Mouse (Mus musculus) liver, adult 2 months (tissue): ENCODE measurements around the gene Snu13. TPM values are rescaled to one million over a fixed set of nuclear protein-coding genes. Genes with fewer than 3 reads are reported as not detected.

Experiments
- DNase-seq: peaks from one replicate; pipeline ENCODE4 v3.0.0-alpha.2; 2011; ENCODE audit warnings: low read depth, low spot score; ENCODE audit errors: extremely low read depth
- H3K27ac ChIP-seq: fragments of 200-500 bp; replicated peaks from 2 replicates; pipeline ENCODE4 v1.5.1; 2012; ENCODE audit warnings: low read depth, mild to moderate bottlenecking, control low read depth, inconsistent platforms, low read length; ENCODE audit not compliant: insufficient read depth
- H3K27me3 ChIP-seq: fragments of 200-500 bp; 2 replicates; pipeline ENCODE4 v1.6.1; 2012; ENCODE audit warnings: mild to moderate bottlenecking, moderate library complexity, low read length, inconsistent platforms; ENCODE audit not compliant: control insufficient read depth, insufficient read depth
- H3K36me3 ChIP-seq: fragments of 200-500 bp; 2 replicates; pipeline ENCODE4 v1.6.1; 2012; ENCODE audit warnings: low read length, inconsistent platforms; ENCODE audit not compliant: control insufficient read depth, insufficient read depth
- H3K4me1 ChIP-seq: fragments of 200-500 bp; 2 replicates; pipeline ENCODE4 v1.6.1; 2011; ENCODE audit warnings: low read length; ENCODE audit not compliant: control insufficient read depth, insufficient read depth
- H3K4me3 ChIP-seq: fragments of 200-500 bp; 2 replicates; pipeline ENCODE4 v1.5.1; 2011; ENCODE audit warnings: low read depth, mild to moderate bottlenecking, control low read depth, low read length, moderate library complexity; ENCODE audit not compliant: insufficient read depth
- H3K79me2 ChIP-seq: fragments of 200-500 bp; 2 replicates; pipeline ENCODE4 v1.6.1; 2012; ENCODE audit warnings: inconsistent platforms, mild to moderate bottlenecking, low read length, moderate library complexity; ENCODE audit not compliant: control insufficient read depth, insufficient read depth
- H3K9ac ChIP-seq: fragments of 200-500 bp; 2 replicates; pipeline ENCODE4 v1.6.1; 2012; ENCODE audit warnings: low read depth, mild to moderate bottlenecking, control low read depth, inconsistent platforms, low read length
- CTCF ChIP-seq: fragments of 200-500 bp; IDR thresholded peaks from 2 replicates; pipeline ENCODE4 v1.5.1; 2011; ENCODE audit warnings: low read depth, low read length, control low read depth
- POLR2A ChIP-seq: fragments of 200-500 bp; IDR thresholded peaks from 2 replicates; pipeline ENCODE4 v1.6.1; 2011; ENCODE audit warnings: low read length, control low read depth; ENCODE audit not compliant: insufficient read depth; ENCODE audit errors: extremely low read depth
- WGBS: fragments of 180-500 bp; shearing (Covaris S2); methylation state at CpG from one replicate; pipeline ENCODE4 v1.1.7; 2018; 5-methylcytosine and 5-hydroxymethylcytosine counted together
- polyA plus RNA-seq: library from polyadenylated mRNA; depleted of rRNA; stranded (reverse); fragments of >200 nt; gene quantifications from 2 replicates; pipeline ENCODE4 v1.2.3, GENCODE M21; 2012
- total RNA-seq: library from RNA; depleted of rRNA; stranded (reverse); fragments of >200 nt; gene quantifications from 2 replicates; pipeline ENCODE4 v1.2.3, GENCODE M21; 2014

Gene Snu13
- total and polyA plus RNA-seq, 2 experiments: 23.3 to 25.4 TPM

GRCm38 (mm10) chr15:82016101-82016808, 31.1 kb downstream of the Snu13 start:
- H3K9ac ChIP-seq: peak overlapping the region; percentile 83
- H3K4me3 ChIP-seq: peak overlapping the region; percentile 77
- peak; percentile 85 for TF ChIP-seq POLR2A
- peak; percentile 28 for TF ChIP-seq CTCF
- H3K79me2 ChIP-seq: peaks cover 5% of the 10 kb centered on the region; the same call in 1 of the 2 replicates
- peaks cover 11% of the 10 kb centered on the region; the same call in 1 of the 2 replicates for H3K4me1 ChIP-seq
- no peaks in the 10 kb centered on the region for H3K36me3 ChIP-seq
- peak overlapping the region; percentile 53 for H3K27ac ChIP-seq
- under 1% methylated on average over 53 of the region's 53 CpGs for WGBS
- no peaks in the 10 kb centered on the region for H3K27me3 ChIP-seq
- DNase-seq: peak; percentile 95

GRCm38 (mm10) chr15:82015392-82016100, 31.9 kb downstream of the Snu13 start:
- Histone ChIP-seq H3K27me3 (no peaks in the 10 kb centered on the region), H3K4me1 (peaks cover 11% of the 10 kb centered on the region; the same call in 1 of the 2 replicates), H3K27ac (peak overlapping the region; percentile 53), H3K36me3 (no peaks in the 10 kb centered on the region), H3K9ac (peak overlapping the region; percentile 83), H3K79me2 (peaks cover 11% of the 10 kb centered on the region; the same call in 1 of the 2 replicates), H3K4me3 (peak overlapping the region; percentile 77)
- TF ChIP-seq CTCF (no peak), POLR2A (no peak)
- DNase-seq: peak; percentile 43
- WGBS: 1% methylated on average over 39 of the region's 39 CpGs

- Histone ChIP-seq H3K27ac (no peak overlapping the region), H3K4me1 (peaks cover 11% of the 10 kb centered on the region; the same call in 1 of the 2 replicates), H3K9ac (peak overlapping the region; percentile 83; the same call in 1 of the 2 replicates), H3K79me2 (peaks cover 11% of the 10 kb centered on the region; the same call in 1 of the 2 replicates), H3K27me3 (no peaks in the 10 kb centered on the region), H3K36me3 (no peaks in the 10 kb centered on the region), H3K4me3 (peak overlapping the region; percentile 77)
- WGBS: 12% methylated on average over 9 of the region's 9 CpGs
- no peak for TF ChIP-seq CTCF
- no peak for DNase-seq
These were observed 32.5 kb downstream of the Snu13 start for GRCm38 (mm10) chr15:82014745-82015391.

- H3K27ac ChIP-seq: no peak overlapping the region
- H3K4me3 ChIP-seq: no peak overlapping the region
- no peaks in the 10 kb centered on the region for H3K27me3 ChIP-seq
- 90% methylated on average over 6 of the region's 6 CpGs for WGBS
- H3K9ac ChIP-seq: no peak overlapping the region
- H3K4me1 ChIP-seq: peaks cover 11% of the 10 kb centered on the region; the same call in 1 of the 2 replicates
- DNase-seq: no peak
- TF ChIP-seq CTCF (no peak), POLR2A (no peak)
- no peaks in the 10 kb centered on the region for H3K36me3 ChIP-seq
- peaks cover 15% of the 10 kb centered on the region; the same call in 1 of the 2 replicates for H3K79me2 ChIP-seq
These were observed 35.5 kb downstream of the Snu13 start for GRCm38 (mm10) chr15:82011947-82012346.

DNA sequence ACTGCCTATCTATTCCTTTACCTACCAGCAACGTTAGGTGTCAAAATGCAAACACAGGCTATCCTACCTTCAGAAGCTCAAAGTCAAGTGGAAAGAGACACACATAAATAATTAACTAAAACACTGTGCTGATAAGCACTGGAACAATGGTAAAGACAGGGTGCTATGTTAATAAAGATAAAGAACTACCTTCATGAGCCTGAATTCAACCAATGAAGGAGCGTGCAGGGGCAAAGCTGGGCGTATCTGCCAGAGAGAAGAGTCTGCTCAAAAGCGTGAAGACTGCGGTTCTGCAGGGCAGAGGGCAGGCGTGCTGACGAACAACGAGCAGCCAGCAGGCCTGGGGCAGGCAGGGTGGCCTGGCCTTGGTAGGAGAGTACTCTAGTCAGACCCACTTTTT, 43.1 kb downstream of the Snu13 start:
- Histone ChIP-seq H3K36me3 (peaks cover 25% of the 10 kb centered on the region), H3K27me3 (no peaks in the 10 kb centered on the region), H3K79me2 (peaks cover 4% of the 10 kb centered on the region; the same call in 1 of the 2 replicates), H3K9ac (no peak overlapping the region), H3K4me3 (no peak overlapping the region), H3K4me1 (no peaks in the 10 kb centered on the region), H3K27ac (no peak overlapping the region)
- TF ChIP-seq CTCF: no peak
- no peak for TF ChIP-seq POLR2A
- WGBS: 76% methylated on average over 8 of the region's 8 CpGs
- no peak for DNase-seq
